Comparison of ENCODE assay signal across 8 mouse cellular contexts in the genomic region with DNA sequence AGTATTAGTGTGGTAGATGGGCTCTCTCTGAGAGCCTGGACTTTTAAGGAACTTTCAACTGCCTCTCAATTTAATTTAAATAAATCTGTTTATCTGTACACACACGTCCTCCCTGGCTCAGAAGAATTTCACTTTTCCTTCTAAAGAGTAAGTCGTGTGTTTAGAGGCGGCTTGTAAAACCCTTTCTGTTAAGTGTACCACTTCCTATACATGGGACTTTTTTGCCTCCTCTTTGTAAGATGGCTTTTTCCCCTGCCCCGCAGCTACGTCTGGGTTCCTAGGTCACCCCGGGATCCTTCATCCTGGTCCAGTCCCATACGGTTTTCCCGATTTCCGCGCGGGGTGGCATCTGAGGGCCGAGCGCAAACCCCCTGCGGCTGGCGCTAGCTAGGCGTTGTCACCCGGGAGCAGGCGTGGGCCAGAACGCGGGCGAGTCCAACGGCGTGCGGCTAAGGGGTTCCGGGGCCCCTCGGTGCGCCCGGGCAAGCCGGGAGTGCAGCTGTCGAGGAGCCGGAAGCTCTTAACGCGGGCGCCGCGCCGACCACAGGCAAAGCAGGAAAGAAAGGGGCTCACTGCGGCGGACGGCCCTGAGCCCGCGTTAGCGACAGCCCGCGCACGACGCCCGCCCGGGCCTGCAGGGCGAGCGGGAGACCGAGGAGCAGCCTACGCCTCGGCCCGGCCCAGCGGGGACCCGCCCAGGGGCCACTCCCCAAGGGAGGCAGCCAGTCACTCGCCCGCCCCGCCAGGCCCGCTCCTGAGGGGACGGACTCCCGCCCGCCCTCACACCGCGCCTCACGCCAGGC. TPM values are rescaled to one million over a fixed set of nuclear protein-coding genes. Genes with fewer than 3 reads are reported as not detected.
DNase-seq lines count a peak whose midpoint lies in the region; ATAC-seq and TF ChIP-seq lines count a peak whose summit lies in the region.

No protein-coding gene starts in this region.

- no peaks in the 10 kb centered on the region for H3K4me1 ChIP-seq in ES-Bruce4 (ENCODE audit: control insufficient read depth, insufficient read depth, low read length)
- peaks cover 30% of the 10 kb centered on the region for H3K4me1 ChIP-seq in forebrain, embryonic 13.5 days
- peaks cover 4% of the 10 kb centered on the region for H3K4me1 ChIP-seq in lung, adult 2 months (ENCODE audit: control insufficient read depth, insufficient read depth, low read length)

- peaks cover 10% of the 10 kb centered on the region for H3K36me3 ChIP-seq in ES-Bruce4 (ENCODE audit: control insufficient read depth, insufficient read depth, low read length, poor library complexity, severe bottlenecking)
- H3K36me3 ChIP-seq in forebrain, embryonic 13.5 days (ENCODE audit: poor library complexity, severe bottlenecking) = peaks cover 26% of the 10 kb centered on the region

- no peaks in the 10 kb centered on the region for H3K9me3 ChIP-seq in ES-Bruce4 (replicated peaks; ENCODE audit: control insufficient read depth, insufficient read depth, low read length, poor library complexity, severe bottlenecking)
- no peaks in the 10 kb centered on the region for H3K9me3 ChIP-seq in forebrain, embryonic 13.5 days (replicated peaks)

- no peak for TF ChIP-seq EP300 in ES-Bruce4 (IDR thresholded peaks at IDR 0.05; ENCODE audit: insufficient read depth, low read depth, low read length)

- no peak for TF ChIP-seq POLR2A in ES-Bruce4 (IDR thresholded peaks at IDR 0.05; ENCODE audit: insufficient read depth, low read length)
- peak; percentile 89 for TF ChIP-seq POLR2A in lung, adult 2 months (IDR thresholded peaks at IDR 0.05; ENCODE audit: borderline replicate concordance, extremely low read depth, low read depth, low read length)

- H3K9ac ChIP-seq in ES-Bruce4 (ENCODE audit: low read depth, poor library complexity, severe bottlenecking) = peak overlapping the region; percentile 84
- H3K9ac ChIP-seq in forebrain, embryonic 13.5 days = peak overlapping the region; percentile 97

- no peak for TF ChIP-seq CTCF in ES-Bruce4 (IDR thresholded peaks at IDR 0.05; ENCODE audit: low read depth, low read length)
- no peak for TF ChIP-seq CTCF in lung, adult 2 months (IDR thresholded peaks at IDR 0.05; ENCODE audit: insufficient read depth, low read length)

- H3K4me2 ChIP-seq in forebrain, embryonic 13.5 days = peak overlapping the region; percentile 71

- peak overlapping the region; percentile 77 for H3K4me3 ChIP-seq in ES-Bruce4 (ENCODE audit: low read depth, low read length)
- peak overlapping the region; percentile 94 for H3K4me3 ChIP-seq in forebrain, embryonic 13.5 days
- H3K4me3 ChIP-seq in lung, adult 2 months (replicated peaks; ENCODE audit: extremely low read depth, low read depth, low read length) = peak overlapping the region; percentile 97

- intact Hi-C loops in heart, postnatal 14 days (cut with DNase I) = loop anchor here (1.0 kb wide), 1 partner anchor 66 kb away; no protein-coding TSS in a partner anchor

- no peaks in the 10 kb centered on the region for H3K27me3 ChIP-seq in ES-Bruce4 (ENCODE audit: control insufficient read depth, insufficient read depth, low read length, poor library complexity, severe bottlenecking)
- H3K27me3 ChIP-seq in forebrain, embryonic 13.5 days = no peaks in the 10 kb centered on the region

- under 1% methylated on average over 44 of the region's 67 CpGs for WGBS in forebrain, embryonic 13.5 days
- WGBS in lung, adult 2 months = under 1% methylated on average over 52 of the region's 67 CpGs

- peak overlapping the region; percentile 91 for H3K27ac ChIP-seq in ES-Bruce4 (ENCODE audit: insufficient read depth, low read length)
- peak overlapping the region; percentile 97 for H3K27ac ChIP-seq in forebrain, embryonic 13.5 days

- peak; percentile 72 for ATAC-seq in cerebellum, adult (ENCODE audit: insufficient number of reproducible peaks, low FRiP score, low TSS enrichment)
- ATAC-seq in forebrain, embryonic 13.5 days = peak; percentile 96
- ATAC-seq in neutrophil, adult 5-6 weeks (ENCODE audit: extremely low read depth, insufficient number of reproducible peaks, low FRiP score, poor library complexity, severe bottlenecking) = peak; percentile 63

- DNase-seq in heart, postnatal 14 days = peak; percentile 93 to 95
- peak; percentile 81 to 85 for DNase-seq in layer of hippocampus, adult 18-20 months (ENCODE audit: low spot score in 2 of 2)
- peak; percentile 89 for DNase-seq in lung, adult 2 months
- DNase-seq in thymus, adult 18-20 months = peak; percentile 81 to 83

RNA-seq across cellular contexts. Expression of a gene that starts 0.6 kb away (rescaled TPM):
- polyA plus RNA-seq in ES-Bruce4 (2011; ENCODE audit: insufficient read depth, insufficient read length, low read depth, missing spikeins) = 105 and 118 TPM in 2 replicates
- polyA plus RNA-seq in forebrain, embryonic 13.5 days (2015; fragmentation: Nextera tagmentation; extraction: Ambion mirVana) = 71.9 and 73.7 TPM in 2 replicates
- total RNA-seq in heart, postnatal 14 days (2021) = 10 to 100 TPM; 64.2 to 64.6 TPM
- 100 to 1,000 TPM; 287 to 305 TPM for total RNA-seq in layer of hippocampus, adult 18-20 months (2021)
- 6.5 and 14.2 TPM in 2 replicates for polyA plus RNA-seq in lung, adult 2 months (2012; rRNA removed)
- total RNA-seq in neutrophil, adult 5-6 weeks (2017) = 88.2 and 88.3 TPM in 2 replicates

RNA-seq across cellular contexts. Expression of a gene that starts 49.0 kb away (rescaled TPM):
- 3.2 and 3.8 TPM in 2 replicates for polyA plus RNA-seq in ES-Bruce4 (2011; ENCODE audit: insufficient read depth, insufficient read length, low read depth, missing spikeins)
- 0.89 and 1.3 TPM in 2 replicates for polyA plus RNA-seq in forebrain, embryonic 13.5 days (2015; fragmentation: Nextera tagmentation; extraction: Ambion mirVana)
- 1 to 10 TPM in 1 of 2 experiments, under 1 TPM in 1; 0.88 to 1.1 TPM for total RNA-seq in heart, postnatal 14 days (2021)
- total RNA-seq in layer of hippocampus, adult 18-20 months (2021) = 1 to 10 TPM in 1 of 2 experiments, under 1 TPM in 1; 0.40 to 1.1 TPM
- polyA plus RNA-seq in lung, adult 2 months (2012; rRNA removed) = 0.42 and 2.6 TPM in 2 replicates
- total RNA-seq in neutrophil, adult 5-6 weeks (2017) = 2.9 and 3.7 TPM in 2 replicates

Comparison
In these comparisons a context has a peak if more than half of its experiments do, and no peak if none do; other contexts are left out.
1. Peak in every context shown above with its lines: DNase-seq, ATAC-seq, H3K4me3 ChIP-seq and H3K27ac ChIP-seq.